Mouse (Mus musculus) lung, postnatal 4 days (tissue): Measurements from ENCODE around the gene Pprc1.

Source experiments
- DNase-seq, 2 experiments: peaks; one replicate each; pipeline ENCODE4 v3.0.0; 2021

Pprc1 gene

GRCm38 (mm10) chr19:46044271-46044992, at the start of gene Pprc1:
Pprc1 (plus strand) TSS chr19:46044886.
- peak in 1 of 2 experiments; percentile 66 for DNase-seq

GRCm38 (mm10) chr19:45997365-45997764, 47.3 kb upstream of the Pprc1 start:
- no peak for DNase-seq

GRCm38 (mm10) chr19:45997785-45998693, 46.6 kb upstream of the Pprc1 start, which contains the start of gene Armh3:
Armh3 (minus strand) TSS chr19:45998488.
- peak; percentile 93 to 94 for DNase-seq

- no peak for DNase-seq
Observed at GRCm38 (mm10) chr19:45998694-45999217, 45.9 kb upstream of the Pprc1 start.

- no peak for DNase-seq
Observed at GRCm38 (mm10) chr19:45999378-45999777, 45.3 kb upstream of the Pprc1 start.

- DNase-seq, result no peak
Observed at GRCm38 (mm10) chr19:46002279-46002678, 42.4 kb upstream of the Pprc1 start.

GRCm38 (mm10) chr19:46003371-46004226, 41.1 kb upstream of the Pprc1 start, which contains the start of gene Hps6:
Hps6 (plus strand) TSS chr19:46003508.
- DNase-seq, result peak; percentile 90 to 94

- DNase-seq, result no peak
Observed at GRCm38 (mm10) chr19:46004814-46005466, 39.7 kb upstream of the Pprc1 start.

- no peak for DNase-seq
Observed at GRCm38 (mm10) chr19:46005680-46006079, 39.0 kb upstream of the Pprc1 start.

- DNase-seq, result peak; percentile 89 to 92
Observed at GRCm38 (mm10) chr19:46014572-46015178, 30.0 kb upstream of the Pprc1 start.

- no peak for DNase-seq
Observed at GRCm38 (mm10) chr19:46016023-46016422, 28.7 kb upstream of the Pprc1 start.

GRCm38 (mm10) chr19:46024959-46025358, 19.7 kb upstream of the Pprc1 start:
- peak; percentile 37 to 56 for DNase-seq

- DNase-seq, result no peak
Observed at GRCm38 (mm10) chr19:46026567-46026966, 18.1 kb upstream of the Pprc1 start.

GRCm38 (mm10) chr19:46028747-46029320, 15.9 kb upstream of the Pprc1 start:
- no peak for DNase-seq

- DNase-seq, result no peak
Observed at GRCm38 (mm10) chr19:46029652-46030051, 15.0 kb upstream of the Pprc1 start.

GRCm38 (mm10) chr19:46030196-46030983, 14.3 kb upstream of the Pprc1 start:
- no peak for DNase-seq

GRCm38 (mm10) chr19:46031689-46032432, 12.8 kb upstream of the Pprc1 start:
- no peak for DNase-seq

GRCm38 (mm10) chr19:46032731-46033510, 11.8 kb upstream of the Pprc1 start:
- DNase-seq, result no peak

- DNase-seq, result no peak
Observed at GRCm38 (mm10) chr19:46033911-46034310, 10.8 kb upstream of the Pprc1 start.
